Mouse (Mus musculus) cortical plate, adult 2 months (tissue): ENCODE measurements at regions not wholly inside any gene's neighbourhood (a gene's known extent, or its start where the extent isn't known, plus 50 kb on each side); places are given as distances from the start of the nearest gene placed in this dataset.

Experiments used
- CTCF ChIP-seq: fragments of 200-500 bp; IDR thresholded peaks from 2 replicates; pipeline ENCODE4 v1.5.1; 2011; ENCODE audit warnings: mild to moderate bottlenecking, control low read depth, low read length; ENCODE audit not compliant: insufficient read depth; ENCODE audit errors: extremely low read depth
- POLR2A ChIP-seq: fragments of 200-500 bp; IDR thresholded peaks from 2 replicates; pipeline ENCODE4 v1.6.1; 2011; ENCODE audit warnings: mild to moderate bottlenecking, low read length, control low read depth; ENCODE audit not compliant: insufficient read depth; ENCODE audit errors: extremely low read depth

GRCm38 (mm10) chr1:105169455-105170113 is 186.9 kb downstream of the Rnf152 start:
- TF ChIP-seq CTCF (no peak), POLR2A (no peak)
